Mouse (Mus musculus): ENCODE measurements around the gene Nup98.

Gene Nup98

DNA sequence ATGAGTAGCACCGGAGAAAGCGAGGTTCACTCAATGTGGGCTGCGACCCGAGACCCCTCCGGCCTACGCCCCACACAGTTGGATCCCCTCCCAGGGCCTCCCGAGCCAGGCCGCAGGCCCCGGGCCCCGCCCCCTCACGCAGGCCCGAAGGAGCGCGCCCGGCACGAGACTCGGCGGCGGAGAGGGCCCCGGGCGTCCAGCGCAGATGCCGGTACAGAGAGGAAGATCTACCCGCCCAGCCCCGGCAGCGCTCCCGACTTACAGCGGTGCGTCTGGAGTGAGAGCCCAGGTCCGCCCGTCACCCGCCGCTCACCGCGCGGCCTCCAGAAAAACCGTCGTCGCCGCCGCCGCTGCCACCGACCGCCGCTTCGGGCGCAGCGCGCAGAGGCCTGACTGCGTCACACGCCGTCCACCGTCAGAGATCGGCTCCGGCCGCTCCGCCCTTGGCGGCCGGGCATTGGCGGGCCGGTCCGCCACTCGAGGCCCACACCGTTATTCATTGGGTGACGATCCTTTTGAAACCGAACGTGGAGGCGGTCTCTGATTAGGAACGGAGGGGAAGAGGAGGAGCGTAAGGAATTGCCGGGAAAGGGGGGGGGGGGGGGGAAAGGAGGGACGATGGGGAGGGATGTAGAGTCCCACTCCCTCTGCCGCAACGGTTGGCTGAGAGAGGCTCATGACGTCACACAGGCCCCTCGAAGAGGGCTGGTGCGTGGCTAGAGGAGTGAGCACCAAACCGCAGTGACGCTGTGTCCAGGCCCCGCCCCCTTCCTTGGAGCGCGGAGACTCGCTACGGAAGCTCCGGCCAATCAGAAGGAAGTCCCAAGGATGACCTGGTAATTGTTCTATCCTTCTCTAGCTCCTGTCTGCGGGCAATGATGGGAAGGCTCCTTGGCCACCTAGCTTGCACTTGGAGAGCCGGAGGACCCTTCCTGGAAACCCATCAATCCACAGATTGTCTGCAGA, at the start of gene Nup98, which contains the start of gene Pgap2:
Gene Nup98 (minus strand): TSS at position 421 of the 966 bp plus-strand sequence.
Gene Pgap2 (plus strand): TSS at position 453 of the 966 bp plus-strand sequence.
- peak; percentile 99 for DNase-seq (ENCODE audit: low spot score in 2 of 2)

DNA sequence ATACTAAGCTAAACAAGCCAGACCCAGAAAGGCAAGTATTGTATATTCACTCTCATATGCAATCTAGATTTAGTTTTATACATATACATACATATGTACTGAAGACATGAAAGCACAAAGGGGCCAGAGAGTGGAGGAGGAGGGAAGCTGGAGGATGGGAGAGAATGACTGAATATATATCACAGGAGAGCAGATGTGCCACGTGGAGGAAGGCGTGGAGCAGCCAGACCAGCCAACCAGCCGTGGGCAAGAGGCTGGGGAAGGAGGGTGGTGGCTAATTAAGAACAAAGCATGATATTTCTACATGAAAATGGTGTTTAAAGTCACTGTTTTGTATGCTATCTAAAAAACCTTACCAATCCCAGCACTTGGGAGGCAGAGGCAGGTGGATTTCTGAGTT, 48.8 kb upstream of the Nup98 start:
- no peak for DNase-seq (ENCODE audit: low spot score in 2 of 2)

DNA sequence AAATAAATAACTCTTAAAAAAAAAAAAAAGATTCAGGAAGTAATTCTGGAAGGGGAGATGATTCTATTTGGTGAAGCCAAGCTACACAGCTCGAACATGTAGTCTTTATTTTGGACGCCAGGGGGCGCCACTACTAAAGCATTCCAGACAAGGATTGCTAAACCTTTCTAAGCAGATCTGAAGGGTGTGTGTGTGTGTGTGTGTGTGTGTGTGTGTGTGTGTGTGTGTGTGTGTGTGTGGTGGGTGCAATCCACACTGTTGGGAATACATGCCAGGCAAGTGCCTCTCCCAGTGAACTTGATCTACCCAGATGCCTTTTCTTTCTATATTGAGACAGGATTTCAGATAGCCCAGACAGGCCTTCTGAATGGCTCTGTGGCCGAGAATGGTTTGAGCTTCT, 48.2 kb upstream of the Nup98 start:
- peak in 1 of 2 experiments; percentile 63 for DNase-seq (ENCODE audit: low spot score in 2 of 2)

DNA sequence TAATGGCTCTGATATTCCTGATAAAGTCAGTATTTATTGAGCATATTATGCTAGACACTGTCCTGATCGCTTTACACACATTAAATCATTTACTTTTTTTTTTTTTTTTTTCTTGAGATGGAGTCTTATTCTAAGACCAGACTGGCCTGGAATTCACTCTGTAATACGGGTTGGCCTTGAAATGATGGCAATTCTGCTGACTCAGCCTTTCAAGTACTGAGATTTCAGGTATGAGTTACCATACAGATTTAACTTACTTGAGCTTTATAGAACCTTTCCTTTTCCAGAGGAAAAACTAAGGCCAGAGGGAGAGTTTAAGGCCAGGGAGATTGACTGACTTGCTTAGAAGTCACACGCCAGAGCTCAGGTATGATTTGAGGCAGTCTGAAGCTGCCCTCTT, 46.7 kb upstream of the Nup98 start:
- no peak for DNase-seq (ENCODE audit: low spot score in 2 of 2)

DNA sequence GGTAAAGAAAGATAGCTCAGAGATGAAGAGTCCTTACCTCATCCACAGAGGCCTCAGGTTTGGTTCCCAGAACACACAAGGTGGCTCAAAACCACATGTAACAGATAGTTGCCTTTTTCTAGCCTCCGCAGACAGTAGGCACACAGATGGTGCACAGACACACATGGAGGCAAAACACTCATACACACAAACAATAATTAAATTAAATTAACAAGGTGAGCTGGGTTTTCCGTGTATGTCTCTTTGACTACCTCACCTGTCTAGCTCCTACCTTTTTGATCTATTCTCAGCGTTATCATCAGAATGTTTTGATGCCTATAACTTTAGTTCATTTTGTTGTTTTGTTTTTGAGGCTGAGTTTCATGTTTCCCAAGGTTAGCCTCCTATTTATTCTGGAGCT, 46.0 kb upstream of the Nup98 start, which contains the start of gene Rhog:
Gene Rhog (minus strand): TSS at position 101 of the 400 bp plus-strand sequence.
- no peak for DNase-seq (ENCODE audit: low spot score in 2 of 2)

DNA sequence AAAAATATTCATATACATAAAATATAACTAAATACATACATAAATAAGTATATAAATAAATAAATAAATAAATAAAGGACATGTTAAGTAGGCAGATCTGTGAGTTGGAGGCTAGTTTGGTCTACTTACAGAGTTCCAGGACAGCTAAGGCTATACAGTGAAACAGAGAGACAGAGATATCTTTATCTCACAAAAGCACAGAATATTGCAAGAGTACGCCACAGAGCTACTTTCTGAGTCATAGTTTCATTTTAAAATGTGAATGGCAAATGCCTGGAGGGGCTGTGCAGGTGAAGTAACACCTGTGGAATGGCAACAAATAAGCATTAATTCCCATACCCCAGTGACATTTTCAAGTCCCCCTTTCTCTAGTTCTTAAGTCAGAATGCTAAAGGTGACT, 43.7 kb upstream of the Nup98 start:
- DNase-seq (ENCODE audit: low spot score in 2 of 2) = no peak

DNA sequence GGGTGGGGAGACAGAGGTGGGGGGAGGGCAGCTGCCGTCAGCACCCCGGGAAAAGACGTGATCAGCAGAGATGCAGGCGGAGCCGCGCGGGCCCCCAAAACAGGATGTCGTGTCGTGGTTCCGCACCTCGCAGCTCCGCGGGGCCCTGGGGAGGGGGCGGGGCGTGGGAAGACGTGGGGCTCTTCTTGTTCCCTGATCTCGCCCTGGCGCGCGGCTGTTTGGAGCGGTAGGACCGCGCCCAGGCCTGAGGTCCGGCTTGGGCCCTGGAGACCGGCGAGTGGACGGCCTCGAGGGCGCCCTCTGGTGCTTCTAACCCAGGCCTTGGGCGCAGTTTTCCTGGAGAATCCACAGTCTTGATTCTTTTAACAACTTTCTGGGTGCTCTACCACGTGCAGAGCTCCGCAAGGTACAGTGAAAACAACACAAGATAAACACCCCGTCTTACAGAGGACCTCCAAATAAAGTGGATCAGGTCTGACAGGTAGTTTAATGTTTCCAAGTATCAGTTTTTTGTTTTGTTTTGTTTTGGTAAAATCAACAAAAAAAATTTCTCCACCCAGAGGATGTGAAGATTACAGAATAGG, 40.7 kb upstream of the Nup98 start:
- peak; percentile 83 to 85 for DNase-seq (ENCODE audit: low spot score in 2 of 2)

DNA sequence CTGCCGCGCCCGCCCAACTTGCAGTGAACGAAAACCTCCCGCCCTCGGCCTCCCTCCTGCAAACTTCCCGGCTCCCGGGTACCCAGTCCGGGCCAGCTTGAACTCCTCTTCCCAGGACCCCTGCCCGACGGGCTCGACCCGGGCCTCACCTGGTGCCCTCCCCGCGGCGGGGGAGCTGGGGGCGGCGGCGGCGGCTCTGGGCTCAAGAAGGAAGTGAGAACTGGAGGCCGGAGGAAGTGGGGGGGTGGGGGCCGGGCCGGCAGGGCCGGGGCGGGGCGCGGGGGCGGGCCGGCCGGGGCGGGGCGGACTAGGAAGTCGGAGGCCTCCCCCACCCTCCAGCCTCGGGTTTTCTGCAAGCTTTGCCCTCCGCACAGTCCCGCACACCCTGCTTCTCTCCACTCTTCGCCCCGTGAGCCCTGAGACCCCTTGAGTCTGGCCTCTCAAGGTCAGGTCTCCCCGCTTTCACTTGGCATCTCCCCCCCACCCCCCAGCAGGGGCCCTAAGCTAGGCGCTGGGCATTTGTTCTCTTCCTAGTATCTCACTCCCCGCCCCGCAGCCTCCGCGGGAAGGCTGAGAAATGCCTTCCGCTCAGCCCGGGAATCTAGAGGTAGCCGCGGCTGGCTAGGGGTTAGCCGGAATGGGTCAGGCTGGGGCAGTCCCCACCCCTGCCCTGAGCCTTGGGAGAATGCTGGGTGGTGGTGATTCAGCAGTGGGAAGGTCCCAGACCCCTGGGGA, 40.1 kb upstream of the Nup98 start:
- peak; percentile 47 to 57 for DNase-seq (ENCODE audit: low spot score in 2 of 2)

DNA sequence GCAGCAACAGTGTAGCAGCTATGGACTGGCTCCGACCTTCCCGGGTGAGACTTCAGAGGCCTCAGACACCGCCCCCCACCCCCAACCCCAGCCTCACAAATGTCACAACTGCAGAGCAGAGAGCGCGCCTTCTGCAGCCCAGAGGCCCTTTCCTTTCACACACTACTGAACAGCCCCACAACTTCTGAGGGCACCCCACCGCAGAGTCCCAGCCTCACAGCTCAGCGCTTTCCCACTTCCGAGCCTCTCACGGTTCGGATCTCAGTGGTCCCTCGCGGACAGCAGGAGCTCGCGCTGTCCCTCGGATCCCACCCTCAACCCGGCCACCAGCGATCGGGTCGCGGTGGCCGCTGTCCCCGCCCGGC, 39.5 kb upstream of the Nup98 start:
- no peak for DNase-seq (ENCODE audit: low spot score in 2 of 2)

DNA sequence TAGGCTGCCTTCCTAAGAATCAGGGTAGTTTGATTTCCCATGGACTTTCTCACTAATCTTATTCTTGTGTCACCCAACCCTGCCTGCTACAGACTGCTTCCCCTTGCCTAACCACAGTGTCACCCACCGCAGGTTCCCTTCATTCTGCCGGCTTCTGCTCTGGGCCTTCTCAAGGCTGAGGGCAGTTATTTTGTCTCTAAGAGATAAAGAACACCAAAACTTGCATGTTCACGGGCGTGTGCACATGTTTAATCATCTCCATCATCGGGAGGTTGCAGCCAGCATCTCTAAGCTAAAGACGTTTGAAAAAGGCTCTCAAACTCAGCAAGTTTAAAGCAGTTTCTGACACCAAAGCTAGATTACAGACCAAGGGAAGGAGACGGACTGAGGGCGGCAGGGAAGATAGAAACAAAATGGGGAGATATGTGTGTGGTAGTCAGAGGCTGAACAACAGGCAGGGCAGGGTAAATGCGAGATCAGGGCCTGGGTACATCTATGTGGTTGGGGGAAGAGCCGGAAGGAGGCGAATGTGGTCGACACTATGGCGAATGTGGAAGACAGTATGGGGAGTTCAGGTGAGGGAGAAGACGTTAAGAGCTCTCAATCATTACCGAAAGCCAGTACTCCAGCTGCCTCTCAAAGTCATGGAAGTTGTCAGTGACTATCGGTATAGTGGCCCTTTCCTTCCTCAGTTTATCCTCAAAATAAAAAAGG, 38.9 kb upstream of the Nup98 start:
- DNase-seq (ENCODE audit: low spot score in 2 of 2) = no peak

DNA sequence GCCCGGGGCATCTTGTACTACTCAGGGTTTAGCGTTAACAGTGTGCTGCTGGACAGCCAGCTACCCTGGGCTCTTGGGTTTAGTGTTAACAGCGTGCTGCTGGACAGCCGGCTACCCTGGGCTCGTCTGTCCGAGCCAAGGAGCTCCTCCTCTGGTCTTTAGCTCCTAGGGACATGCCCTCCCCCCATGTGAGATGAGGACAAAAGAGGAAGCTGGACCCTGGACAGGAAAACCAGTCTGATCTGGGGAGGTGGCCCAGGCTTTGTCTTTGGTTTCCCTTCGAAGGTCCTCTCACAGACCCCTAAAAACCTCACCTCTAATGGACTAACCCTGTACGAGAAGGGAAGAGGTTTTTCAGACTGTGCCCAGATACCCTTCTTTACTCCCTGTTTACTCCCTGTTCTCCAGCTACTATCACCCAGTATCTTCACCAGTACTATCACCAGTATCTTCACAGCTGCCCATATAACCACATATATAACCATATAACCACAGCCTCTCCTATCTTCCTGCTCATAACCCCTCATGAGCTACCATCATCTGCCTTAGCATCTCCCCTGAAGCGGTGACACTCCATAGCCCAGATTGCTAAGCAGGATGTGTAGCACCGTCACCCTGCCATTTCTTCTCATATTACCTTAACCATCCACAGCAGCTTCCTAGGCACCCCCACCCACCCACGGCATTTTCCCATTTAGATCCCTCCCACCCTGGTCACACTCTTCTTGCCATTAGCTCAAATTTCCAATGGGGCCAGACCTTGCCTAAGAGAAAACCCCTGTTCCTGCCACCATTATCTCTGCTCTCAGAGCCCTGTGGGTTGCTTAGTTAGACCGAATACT, 37.2 kb upstream of the Nup98 start:
- no peak for DNase-seq (ENCODE audit: low spot score in 2 of 2)

DNA sequence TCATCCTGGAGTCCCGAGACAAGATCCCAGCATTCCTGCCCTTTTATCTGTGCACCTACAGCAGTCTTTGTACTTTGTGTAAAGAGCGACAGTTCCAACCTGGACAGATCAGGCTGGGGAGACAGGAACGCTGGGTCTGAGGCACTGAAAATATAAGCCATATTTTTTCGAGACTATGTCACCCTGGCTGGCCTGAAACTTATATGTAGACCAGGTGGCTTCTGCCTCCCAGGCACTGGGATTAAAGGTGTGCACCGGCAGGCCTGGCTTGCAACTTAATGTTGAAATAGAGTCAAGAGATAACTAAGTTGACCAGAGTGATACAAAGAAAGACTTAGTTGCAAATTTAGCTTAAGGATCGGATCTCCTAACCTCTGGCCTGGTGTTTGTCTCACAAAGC, 36.3 kb upstream of the Nup98 start:
- DNase-seq (ENCODE audit: low spot score in 2 of 2) = no peak

DNA sequence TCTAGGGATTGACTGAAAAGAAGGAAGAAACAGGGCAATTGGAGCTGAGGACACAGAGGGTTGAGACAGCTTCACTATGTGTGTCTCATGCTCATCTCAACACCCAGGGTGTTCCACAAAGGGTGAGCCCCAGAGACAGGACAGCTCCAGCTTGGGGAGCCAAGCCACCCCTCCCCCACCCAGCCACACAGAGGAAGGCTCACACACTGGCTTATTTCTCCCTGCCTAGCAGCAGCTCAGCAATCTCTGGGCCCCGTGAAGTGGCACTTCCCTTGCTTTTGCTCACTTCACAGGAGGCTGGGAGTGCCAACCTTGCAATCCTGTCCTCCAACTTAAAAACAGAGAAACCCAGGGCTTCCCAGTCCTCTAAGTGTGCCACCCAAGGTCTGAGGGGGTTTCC, 35.8 kb upstream of the Nup98 start:
- peak in 1 of 2 experiments; percentile 38 for DNase-seq (ENCODE audit: low spot score in 2 of 2)

DNA sequence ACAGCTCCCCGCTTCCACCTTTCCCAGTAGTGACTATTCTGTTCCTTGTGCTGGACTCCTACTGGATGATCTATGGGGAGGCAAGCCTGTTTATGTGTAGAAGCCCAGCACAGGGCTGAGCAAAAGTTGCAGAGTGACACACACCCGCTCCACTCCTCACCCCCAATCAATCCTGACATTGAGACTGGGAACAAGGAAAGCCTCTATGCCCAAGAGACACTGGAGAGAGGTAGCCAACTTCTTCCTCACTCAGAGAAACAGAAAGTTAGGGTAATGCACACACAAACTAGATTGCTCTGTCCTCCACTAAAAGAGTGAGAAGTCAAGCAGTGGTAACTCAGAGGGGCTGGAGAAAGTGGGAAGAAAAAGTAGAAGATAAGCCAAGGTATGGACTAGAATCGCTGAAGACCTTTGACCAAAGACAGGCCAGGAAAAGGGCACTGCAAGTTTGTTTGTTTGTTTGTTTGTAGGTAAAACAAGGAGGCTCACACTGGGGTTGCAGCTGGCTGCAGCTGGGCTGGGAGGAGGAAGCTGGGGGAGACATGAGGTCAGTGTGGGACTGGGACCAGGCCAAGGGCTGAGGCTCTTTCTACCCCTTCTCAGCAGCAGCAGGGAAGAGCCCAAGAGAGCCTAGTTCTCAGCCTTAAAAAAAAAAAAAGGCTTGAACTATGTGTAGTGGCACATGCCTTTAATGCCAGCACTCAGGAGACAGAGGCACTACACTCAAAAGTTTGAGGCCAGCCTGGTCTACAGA, 35.0 kb upstream of the Nup98 start:
- DNase-seq (ENCODE audit: low spot score in 2 of 2) = no peak

DNA sequence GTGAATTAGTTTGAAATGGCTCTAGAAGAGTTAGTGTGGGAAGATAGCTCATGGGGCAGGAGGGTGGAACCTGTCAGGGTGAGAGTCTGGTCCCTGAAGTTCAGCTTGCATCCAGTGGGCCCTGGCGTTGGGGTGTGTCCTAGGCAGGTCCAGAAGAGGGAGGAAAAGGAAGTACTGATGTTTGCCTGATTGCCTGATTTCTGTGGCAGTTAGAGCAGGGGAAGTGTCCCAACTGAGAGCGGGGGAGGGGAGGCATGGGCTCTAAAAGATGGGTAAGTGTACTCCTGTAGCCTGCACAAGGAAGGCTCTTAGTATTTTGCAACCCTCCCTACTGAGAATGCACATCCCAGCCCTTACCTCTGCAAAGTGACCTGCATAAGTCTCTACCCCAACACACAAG, 33.9 kb upstream of the Nup98 start:
- DNase-seq (ENCODE audit: low spot score in 2 of 2) = no peak

DNA sequence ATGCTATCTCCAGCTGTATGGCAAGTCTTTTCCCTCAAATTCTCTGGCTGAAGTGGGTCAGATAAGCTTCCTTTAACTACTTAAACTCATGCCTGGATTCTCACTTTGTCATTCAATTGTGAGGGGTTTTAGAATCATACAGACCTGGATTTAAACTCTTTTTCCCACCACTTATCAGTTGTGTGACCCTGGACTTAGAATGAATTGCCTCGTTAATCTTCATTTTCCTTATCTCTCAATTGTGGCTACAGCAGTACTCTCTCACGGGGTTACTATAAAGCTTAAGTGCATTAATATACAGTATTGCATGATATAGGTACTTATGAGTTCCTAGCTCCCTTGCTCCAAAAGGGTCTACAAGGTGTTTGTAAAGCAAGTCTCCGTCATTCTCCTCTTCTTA, 32.9 kb upstream of the Nup98 start:
- DNase-seq (ENCODE audit: low spot score in 2 of 2) = no peak

DNA sequence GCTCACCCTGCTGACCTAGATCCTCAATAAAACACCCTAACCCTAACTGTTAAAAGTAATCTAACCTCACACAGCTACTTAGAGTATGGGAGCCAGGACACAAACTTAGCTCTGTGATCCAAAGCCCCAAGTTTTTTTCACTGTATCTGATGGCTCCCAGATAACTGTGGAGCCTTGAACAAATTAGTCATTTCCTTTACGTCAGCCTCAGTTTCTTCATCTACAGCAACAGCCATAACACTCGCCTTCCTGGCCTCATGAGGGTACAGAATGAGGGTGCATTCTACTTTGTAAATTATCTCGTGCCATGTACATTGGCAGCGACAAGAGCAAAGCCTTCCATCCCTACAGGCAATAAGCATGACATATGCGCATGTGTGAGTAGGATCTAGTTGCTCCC, 32.4 kb upstream of the Nup98 start:
- no peak for DNase-seq (ENCODE audit: low spot score in 2 of 2)

DNA sequence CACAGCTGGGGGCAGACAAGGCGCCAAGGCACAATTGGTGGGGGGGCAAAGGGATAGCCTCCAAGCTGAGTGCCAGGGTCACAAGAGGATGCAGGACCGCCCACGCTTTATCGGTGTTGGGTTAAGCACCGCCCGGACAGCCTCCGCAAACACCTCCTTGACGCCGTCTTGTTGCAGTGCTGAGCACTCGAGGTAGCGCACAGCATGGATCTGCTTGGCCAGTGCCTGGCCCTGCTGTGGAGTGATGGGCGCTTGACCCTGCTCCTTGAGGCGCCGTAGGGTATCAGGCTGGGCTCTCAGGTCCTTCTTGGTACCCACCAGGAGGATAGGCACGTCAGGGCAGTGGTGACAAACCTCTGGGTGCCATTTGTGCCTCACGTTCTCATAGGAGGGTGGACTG, 29.6 kb upstream of the Nup98 start:
- no peak for DNase-seq (ENCODE audit: low spot score in 2 of 2)

DNA sequence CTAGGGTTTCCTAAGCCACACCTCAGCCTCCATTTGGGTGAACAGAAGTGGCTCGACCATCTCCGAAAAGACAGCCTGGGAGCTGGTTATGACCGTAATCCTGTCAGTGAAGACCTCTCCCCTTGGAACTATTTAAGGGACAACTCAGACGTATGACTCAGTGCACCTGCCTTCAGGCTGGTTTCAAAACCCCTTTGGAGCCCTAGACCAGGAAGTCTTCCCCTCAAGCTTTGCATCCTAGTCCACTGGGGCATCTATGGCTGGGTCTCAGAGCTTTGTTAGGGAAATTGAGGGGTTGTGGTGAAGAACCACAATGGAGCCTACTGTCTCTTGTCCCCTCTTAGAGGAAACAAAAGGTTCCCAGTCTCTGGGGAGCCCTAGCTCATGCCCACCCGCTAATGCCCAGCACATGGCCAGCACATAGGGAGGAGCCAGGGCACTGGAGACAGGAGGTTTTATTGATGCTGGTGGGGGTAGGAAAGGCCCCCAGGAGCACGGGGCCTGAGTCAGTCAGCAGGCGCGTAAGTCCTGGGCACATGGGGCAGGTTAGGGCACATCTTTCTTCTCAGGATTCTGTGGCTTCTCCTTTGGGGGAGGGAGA, 28.8 kb upstream of the Nup98 start:
- DNase-seq (ENCODE audit: low spot score in 2 of 2) = no peak

DNA sequence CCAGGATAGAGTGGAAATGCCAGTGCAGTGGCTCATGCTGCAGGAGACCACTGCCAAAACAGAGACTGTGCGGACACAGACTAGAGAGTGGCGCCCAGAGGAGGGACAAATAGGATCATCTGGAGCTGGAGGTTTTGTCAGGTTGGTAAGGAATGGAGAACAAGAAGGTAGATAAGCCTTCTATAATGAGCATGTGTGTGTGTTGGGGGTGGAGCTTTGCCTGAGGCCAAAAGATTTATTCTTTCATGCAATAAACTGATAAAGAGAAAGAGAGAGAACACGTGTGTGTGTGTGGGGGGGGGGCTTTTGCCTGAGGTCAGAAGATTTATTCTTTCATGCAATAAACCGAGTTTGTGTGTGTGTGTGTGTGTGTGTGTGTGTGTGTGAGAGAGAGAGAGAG, 23.1 kb upstream of the Nup98 start:
- no peak for DNase-seq (ENCODE audit: low spot score in 2 of 2)
